Mouse (Mus musculus): ENCODE measurements around the gene Mapk1ip1l. TPM values are rescaled to one million over a fixed set of nuclear protein-coding genes. Genes with fewer than 3 reads are reported as not detected.

Gene Mapk1ip1l
- total RNA-seq, 2 experiments from 2014 or later: 69.8 to 82.6 TPM

GRCm38 (mm10) chr14:47354948-47355347 lies 56.9 kb downstream of the Mapk1ip1l start:
- DNase-seq (ENCODE audit: low spot score in 2 of 2): no peak

GRCm38 (mm10) chr14:47356622-47357021 lies 58.6 kb downstream of the Mapk1ip1l start:
- no peak for DNase-seq (ENCODE audit: low spot score in 2 of 2)

DNA sequence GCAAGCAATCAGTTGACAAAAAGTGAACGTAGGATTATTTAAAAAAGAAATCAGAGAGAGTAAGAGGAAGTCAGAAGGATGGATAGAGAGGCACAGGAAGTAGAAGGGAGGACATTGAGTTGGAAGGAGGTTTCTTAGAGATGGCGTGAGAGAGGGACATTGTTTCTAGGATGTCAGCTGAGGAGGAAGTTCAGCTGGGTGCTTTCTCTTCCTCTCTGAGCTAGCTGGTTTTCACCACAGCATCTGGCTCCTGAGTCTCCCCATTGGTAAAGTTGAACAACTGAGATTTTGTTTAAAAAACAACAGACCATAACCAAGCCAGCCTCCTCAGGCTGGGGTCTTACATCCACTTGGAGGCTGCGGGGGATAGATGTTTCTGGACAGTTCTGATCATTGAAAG lies 61.5 kb downstream of the Mapk1ip1l start:
- no peak for DNase-seq (ENCODE audit: low spot score in 2 of 2)

DNA sequence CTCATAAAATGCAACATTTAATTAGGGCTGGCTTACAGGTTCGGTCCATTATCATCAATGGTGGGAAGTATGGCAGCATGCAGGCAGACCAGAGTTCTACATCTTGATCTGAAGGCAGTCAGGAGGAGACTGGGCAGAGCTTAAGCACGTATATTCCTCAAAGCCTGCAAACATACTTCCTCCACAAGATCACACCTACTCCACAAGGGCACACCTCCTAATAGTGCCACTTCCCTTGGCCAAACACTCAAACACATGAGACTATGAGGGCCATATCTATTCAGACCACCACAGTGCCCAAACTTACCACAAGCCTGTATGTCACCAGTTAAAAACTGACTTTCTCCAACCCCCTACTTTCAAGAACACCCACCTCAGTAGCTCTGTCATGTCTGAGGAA lies 63.4 kb downstream of the Mapk1ip1l start:
- no peak for DNase-seq (ENCODE audit: low spot score in 2 of 2)

- DNase-seq (ENCODE audit: low spot score in 2 of 2): no peak
These were observed 63.8 kb downstream of the Mapk1ip1l start for GRCm38 (mm10) chr14:47361899-47362298.

DNA sequence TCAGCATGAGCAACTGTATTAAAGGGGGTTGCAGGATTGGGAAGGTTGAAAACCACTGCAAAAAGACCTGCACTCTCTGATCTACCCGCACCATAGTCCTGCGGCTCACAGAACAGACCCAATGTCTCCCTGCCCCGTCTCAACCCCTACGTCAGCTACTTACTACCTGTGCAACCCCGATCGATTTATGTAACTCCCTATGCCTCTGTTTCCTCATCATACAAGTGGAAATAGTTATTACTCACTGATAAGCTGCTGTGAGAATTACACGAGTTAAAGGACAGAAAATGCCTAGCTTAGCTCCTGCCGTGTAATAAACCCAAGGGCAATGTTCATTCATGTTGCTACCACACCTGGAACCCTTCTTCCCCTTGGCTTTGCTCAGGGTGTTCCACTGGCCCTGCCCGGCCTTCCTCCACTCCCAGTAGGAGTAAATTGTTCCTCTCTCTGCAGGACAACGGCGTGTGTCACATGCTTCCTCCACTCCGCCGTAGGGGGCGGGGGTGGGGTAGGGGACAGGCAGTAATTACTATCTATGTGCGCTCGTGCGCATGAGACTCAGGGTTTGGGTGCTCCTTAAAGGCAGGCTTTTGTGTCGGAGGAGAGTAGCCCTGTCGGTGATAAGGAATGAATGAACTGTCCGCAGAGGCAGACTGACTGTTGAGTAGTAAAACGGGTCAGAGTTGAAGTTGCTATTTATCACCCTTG lies 66.8 kb downstream of the Mapk1ip1l start:
- DNase-seq (ENCODE audit: low spot score in 2 of 2): no peak

DNA sequence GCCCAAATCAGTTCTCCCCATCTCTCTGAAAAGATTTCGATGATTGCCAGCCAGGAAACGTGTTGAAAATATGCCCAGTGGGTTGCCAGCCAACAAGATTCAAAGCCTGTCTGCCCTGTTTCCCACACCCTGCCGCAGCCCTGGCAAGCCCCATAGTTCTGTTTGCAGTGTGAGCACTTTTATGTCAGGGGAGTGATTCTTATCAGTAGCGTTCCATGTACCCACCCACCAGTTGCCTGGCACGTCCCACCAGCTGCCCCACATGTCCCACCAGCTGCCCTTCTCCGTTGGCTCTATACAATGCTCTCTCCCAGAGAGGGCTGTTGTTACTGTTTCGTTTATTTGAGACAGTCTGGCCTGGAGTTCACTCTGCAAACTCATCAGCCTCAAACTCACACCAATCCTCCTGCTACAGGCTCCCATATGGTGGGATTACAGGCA lies 68.8 kb downstream of the Mapk1ip1l start:
- DNase-seq (ENCODE audit: low spot score in 2 of 2): no peak

GRCm38 (mm10) chr14:47367461-47367860 lies 69.4 kb downstream of the Mapk1ip1l start, which contains the start of gene Lgals3:
TSS of gene Lgals3 (plus strand) at chr14:47367751.
- DNase-seq (ENCODE audit: low spot score in 2 of 2): no peak

GRCm38 (mm10) chr14:47369741-47370140 lies 71.7 kb downstream of the Mapk1ip1l start:
- DNase-seq (ENCODE audit: low spot score in 2 of 2): no peak

DNA sequence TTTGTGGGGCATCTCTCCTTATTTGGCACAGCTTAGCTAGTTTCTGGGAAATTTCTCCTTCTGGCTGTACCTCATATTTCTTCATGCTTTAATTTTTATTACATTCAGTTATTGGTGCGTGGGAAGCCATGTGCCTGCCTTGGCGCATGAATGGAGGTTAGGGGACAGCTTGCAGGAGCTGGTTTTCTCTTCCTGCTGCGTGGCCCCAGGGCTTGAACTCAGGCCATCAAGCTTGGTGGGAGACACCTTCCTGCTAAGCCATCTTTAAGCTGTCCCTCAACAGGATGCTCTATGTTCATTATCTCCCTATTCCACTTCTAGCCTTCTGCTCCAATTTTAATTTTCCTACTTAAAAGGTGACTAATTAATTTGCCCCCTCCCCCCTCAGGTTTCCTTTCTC lies 72.7 kb downstream of the Mapk1ip1l start:
- no peak for DNase-seq (ENCODE audit: low spot score in 2 of 2)

DNA sequence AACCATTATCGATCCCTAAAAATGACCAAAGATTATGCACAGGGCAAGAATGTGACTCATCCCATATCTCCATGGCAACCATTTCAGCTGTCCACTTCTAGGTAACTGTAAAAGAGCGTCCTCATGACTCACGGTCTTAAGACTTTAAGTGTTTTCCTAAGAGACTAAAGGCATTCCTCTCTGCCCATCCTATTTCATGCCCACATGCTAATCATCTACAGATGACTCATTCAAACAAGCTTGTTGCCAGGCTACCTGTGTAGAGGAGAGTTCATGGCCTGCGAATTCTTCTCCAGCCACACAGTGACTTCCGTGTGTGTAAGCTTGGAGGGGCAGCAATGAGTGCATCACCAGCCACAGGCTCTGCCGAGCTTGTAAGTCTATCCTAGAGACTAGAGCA lies 73.6 kb downstream of the Mapk1ip1l start:
- no peak for DNase-seq (ENCODE audit: low spot score in 2 of 2)

Other genes with a start within 250 kb of the Mapk1ip1l start
- gene Gch1, start 108.9 kb upstream of the Mapk1ip1l start, total RNA-seq (2021): 100 to 1,000 TPM in 1 of 2 experiments, 10 to 100 TPM in 1; 72.7 to 115 TPM
- gene Wdhd1, start 21.4 kb upstream of the Mapk1ip1l start, total RNA-seq (2021): 1 to 10 TPM; 1.4 TPM
- 10 to 100 TPM; 19.2 to 21.5 TPM for gene Socs4, start 21.3 kb upstream of the Mapk1ip1l start, total RNA-seq (2021)
- 10 to 100 TPM; 18.5 to 42.1 TPM for gene Lgals3, start 69.5 kb downstream of the Mapk1ip1l start, total RNA-seq (2021)
- gene Dlgap5, start 120.1 kb downstream of the Mapk1ip1l start, total RNA-seq (2021): 1 to 10 TPM in 1 of 2 experiments, under 1 TPM in 1; 0.93 to 2.2 TPM
- gene Fbxo34, start 152.2 kb downstream of the Mapk1ip1l start, total RNA-seq (2021): 10 to 100 TPM; 21.5 to 28.3 TPM